Mouse (Mus musculus): ENCODE measurements around the gene Btla. TPM values are rescaled to one million over a fixed set of nuclear protein-coding genes. Genes with fewer than 3 reads are reported as not detected.

Btla gene
- polyA plus RNA-seq (2015; fragmentation: Nextera tagmentation; extraction: Ambion mirVana), result 0.71 and 0.91 TPM in 2 replicates

GRCm38 (mm10) chr16:45223648-45224388, at the start of gene Btla:
TSS of gene Btla (plus strand) at chr16:45224315.
- H3K36me3 ChIP-seq (ENCODE audit: control insufficient read depth, insufficient read depth, low read length), result no peaks in the 10 kb centered on the region
- H3K27ac ChIP-seq (ENCODE audit: low read length), result no peak within 1 kb of the TSS
- H3K4me3 ChIP-seq (ENCODE audit: low read length), result no peak within 1 kb of the TSS
- H3K4me1 ChIP-seq (ENCODE audit: control insufficient read depth, insufficient read depth, low read length), result no peaks in the 10 kb centered on the region
- WGBS, result 55% methylated on average over 10 of the region's 10 CpGs
- no peak for ATAC-seq
- H3K4me2 ChIP-seq (ENCODE audit: low read depth, low read length), result no peak within 1 kb of the TSS
- no peaks in the 10 kb centered on the region for H3K27me3 ChIP-seq (replicated peaks; ENCODE audit: control insufficient read depth, insufficient read depth, low read length)
- H3K9me3 ChIP-seq (ENCODE audit: control insufficient read depth, low read length), result no peaks in the 10 kb centered on the region
- H3K9ac ChIP-seq (ENCODE audit: low read depth, low read length), result no peak within 1 kb of the TSS

DNA sequence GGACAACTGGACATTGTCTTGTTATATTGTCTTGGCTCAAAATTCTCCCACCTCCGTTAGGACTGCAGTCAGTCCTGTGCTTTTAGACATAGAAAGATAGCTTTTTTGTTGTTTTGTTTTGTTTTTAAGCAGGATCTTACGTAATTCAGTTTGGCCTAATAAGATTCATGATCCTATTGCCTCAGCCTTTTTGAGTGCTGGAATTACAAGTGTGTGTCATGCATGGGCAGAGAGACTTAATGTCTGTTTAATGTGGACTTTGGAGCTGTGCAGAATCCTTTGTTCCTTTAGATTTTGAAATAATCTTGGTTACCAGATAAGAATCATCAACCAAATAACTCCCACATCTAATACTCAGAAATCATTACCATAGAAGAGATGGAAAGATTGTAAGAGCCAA, 45.6 kb upstream of the Btla start:
- Histone ChIP-seq H3K4me1 (ENCODE audit: control insufficient read depth, insufficient read depth, low read length) (no peaks in the 10 kb centered on the region), H3K9ac (ENCODE audit: low read depth, low read length) (no peak overlapping the region), H3K27me3 (replicated peaks; ENCODE audit: control insufficient read depth, insufficient read depth, low read length) (no peaks in the 10 kb centered on the region), H3K4me3 (ENCODE audit: low read length) (no peak overlapping the region), H3K4me2 (ENCODE audit: low read depth, low read length) (no peak overlapping the region), H3K27ac (ENCODE audit: low read length) (no peak overlapping the region), H3K36me3 (ENCODE audit: control insufficient read depth, insufficient read depth, low read length) (no peaks in the 10 kb centered on the region), H3K9me3 (ENCODE audit: control insufficient read depth, low read length) (no peaks in the 10 kb centered on the region)
- 87% methylated on average over 2 of the region's 2 CpGs for WGBS
- ATAC-seq, result no peak

- WGBS, result 92% methylated on average over 5 of the region's 5 CpGs
- no peak for ATAC-seq
- H3K27ac ChIP-seq (ENCODE audit: low read length), result no peak overlapping the region
- no peak overlapping the region for H3K4me3 ChIP-seq (ENCODE audit: low read length)
- no peaks in the 10 kb centered on the region for H3K9me3 ChIP-seq (ENCODE audit: control insufficient read depth, low read length)
- no peak overlapping the region for H3K4me2 ChIP-seq (ENCODE audit: low read depth, low read length)
- no peaks in the 10 kb centered on the region for H3K27me3 ChIP-seq (replicated peaks; ENCODE audit: control insufficient read depth, insufficient read depth, low read length)
- no peak overlapping the region for H3K9ac ChIP-seq (ENCODE audit: low read depth, low read length)
- no peaks in the 10 kb centered on the region for H3K4me1 ChIP-seq (ENCODE audit: control insufficient read depth, insufficient read depth, low read length)
- no peaks in the 10 kb centered on the region for H3K36me3 ChIP-seq (ENCODE audit: control insufficient read depth, insufficient read depth, low read length)
Observed at GRCm38 (mm10) chr16:45181824-45182223, 42.3 kb upstream of the Btla start.

- WGBS, result 0% methylated on average over 1 of the region's 1 CpGs
Observed at GRCm38 (mm10) chr16:45192613-45193012, 31.5 kb upstream of the Btla start.

DNA sequence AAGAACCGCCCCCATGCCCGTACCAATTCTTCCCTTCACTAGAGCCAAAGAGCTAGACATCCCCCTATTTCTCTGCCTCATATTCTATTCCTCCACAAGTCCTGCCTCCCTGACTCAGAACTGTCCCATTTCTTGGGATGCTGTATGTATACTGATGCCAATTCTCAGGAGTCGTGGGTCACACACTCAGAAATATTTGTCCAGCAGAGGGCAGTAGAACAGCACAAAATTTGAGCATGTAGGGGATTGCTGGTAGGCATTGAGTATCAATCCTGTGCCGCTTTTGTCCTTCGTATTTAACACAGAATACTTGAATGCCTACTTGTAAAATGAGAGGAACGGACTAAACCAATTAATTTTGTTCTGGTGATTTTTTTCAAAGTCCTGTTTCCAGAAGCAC, 27.3 kb upstream of the Btla start:
- H3K9me3 ChIP-seq (ENCODE audit: control insufficient read depth, low read length), result no peaks in the 10 kb centered on the region
- no peak overlapping the region for H3K4me3 ChIP-seq (ENCODE audit: low read length)
- no peak overlapping the region for H3K4me2 ChIP-seq (ENCODE audit: low read depth, low read length)
- no peaks in the 10 kb centered on the region for H3K27me3 ChIP-seq (replicated peaks; ENCODE audit: control insufficient read depth, insufficient read depth, low read length)
- H3K4me1 ChIP-seq (ENCODE audit: control insufficient read depth, insufficient read depth, low read length), result no peaks in the 10 kb centered on the region
- ATAC-seq, result peak; percentile 60
- no peaks in the 10 kb centered on the region for H3K36me3 ChIP-seq (ENCODE audit: control insufficient read depth, insufficient read depth, low read length)
- H3K9ac ChIP-seq (ENCODE audit: low read depth, low read length), result no peak overlapping the region
- WGBS, result 32% methylated on average over 6 of the region's 6 CpGs
- no peak overlapping the region for H3K27ac ChIP-seq (ENCODE audit: low read length)

More at GRCm38 (mm10) chr16:45192613-45193012, 31.5 kb upstream of the Btla start:
- no peaks in the 10 kb centered on the region for H3K27me3 ChIP-seq (replicated peaks; ENCODE audit: control insufficient read depth, insufficient read depth, low read length)
- H3K9me3 ChIP-seq (ENCODE audit: control insufficient read depth, low read length), result no peaks in the 10 kb centered on the region
- H3K9ac ChIP-seq (ENCODE audit: low read depth, low read length), result no peak overlapping the region
- 0 out of 2 replicates have a peak, but pooled peaks cover 2% of the 10 kb centered on the region for H3K36me3 ChIP-seq (ENCODE audit: control insufficient read depth, insufficient read depth, low read length)
- no peak overlapping the region for H3K4me2 ChIP-seq (ENCODE audit: low read depth, low read length)
- no peaks in the 10 kb centered on the region for H3K4me1 ChIP-seq (ENCODE audit: control insufficient read depth, insufficient read depth, low read length)
- no peak overlapping the region for H3K4me3 ChIP-seq (ENCODE audit: low read length)
- no peak overlapping the region for H3K27ac ChIP-seq (ENCODE audit: low read length)
- no peak for ATAC-seq

DNA sequence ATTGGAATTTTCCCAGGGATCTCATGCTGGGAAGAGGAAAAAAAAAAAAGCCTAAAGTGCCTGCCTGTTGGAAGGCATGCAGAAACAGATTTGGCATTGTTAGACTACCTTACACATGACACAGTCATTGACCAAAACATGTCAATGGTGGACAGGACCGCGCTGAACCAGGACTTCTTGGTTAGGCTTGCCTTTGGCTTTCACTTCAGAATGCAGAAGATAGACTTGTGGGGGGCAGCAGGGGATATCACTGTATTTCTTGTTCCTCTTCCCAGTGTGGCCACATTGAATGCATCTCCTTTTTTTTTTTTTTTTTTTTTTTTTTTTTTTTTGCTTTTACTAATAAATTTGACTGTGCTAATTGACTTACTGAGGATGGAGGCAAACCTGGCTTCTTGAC, 22.7 kb upstream of the Btla start:
- no peak overlapping the region for H3K4me2 ChIP-seq (ENCODE audit: low read depth, low read length)
- H3K36me3 ChIP-seq (ENCODE audit: control insufficient read depth, insufficient read depth, low read length), result no peaks in the 10 kb centered on the region
- H3K9me3 ChIP-seq (ENCODE audit: control insufficient read depth, low read length), result no peaks in the 10 kb centered on the region
- H3K4me3 ChIP-seq (ENCODE audit: low read length), result no peak overlapping the region
- no peak overlapping the region for H3K27ac ChIP-seq (ENCODE audit: low read length)
- ATAC-seq, result no peak
- H3K9ac ChIP-seq (ENCODE audit: low read depth, low read length), result no peak overlapping the region
- no peaks in the 10 kb centered on the region for H3K4me1 ChIP-seq (ENCODE audit: control insufficient read depth, insufficient read depth, low read length)
- 89% methylated on average over 2 of the region's 2 CpGs for WGBS
- no peaks in the 10 kb centered on the region for H3K27me3 ChIP-seq (replicated peaks; ENCODE audit: control insufficient read depth, insufficient read depth, low read length)

DNA sequence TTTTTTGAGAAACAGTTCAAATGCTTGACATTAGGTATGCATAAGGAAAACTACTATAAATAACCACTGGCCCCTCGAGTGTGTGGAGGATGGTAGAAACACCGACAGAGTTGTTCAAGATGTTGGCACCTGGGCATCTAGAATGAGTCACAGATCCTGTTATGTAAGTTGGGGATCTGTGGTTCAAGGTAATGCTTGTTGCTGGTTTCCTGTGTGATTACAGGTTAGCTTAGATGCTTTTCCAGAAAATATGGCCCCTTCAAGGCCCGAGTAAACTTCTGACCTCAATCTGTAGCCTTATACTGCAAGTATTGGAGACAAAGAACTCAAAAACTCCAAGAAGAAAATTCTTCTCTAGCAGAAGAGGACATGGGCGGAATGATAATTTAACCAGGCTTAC, 19.7 kb upstream of the Btla start:
- 86% methylated on average over 4 of the region's 4 CpGs for WGBS
- Histone ChIP-seq H3K27me3 (replicated peaks; ENCODE audit: control insufficient read depth, insufficient read depth, low read length) (no peaks in the 10 kb centered on the region), H3K9me3 (ENCODE audit: control insufficient read depth, low read length) (no peaks in the 10 kb centered on the region)

GRCm38 (mm10) chr16:45204859-45205670, 19.1 kb upstream of the Btla start:
- Histone ChIP-seq H3K9ac (ENCODE audit: low read depth, low read length) (no peak overlapping the region), H3K27ac (ENCODE audit: low read length) (no peak overlapping the region), H3K4me1 (ENCODE audit: control insufficient read depth, insufficient read depth, low read length) (no peaks in the 10 kb centered on the region), H3K4me3 (ENCODE audit: low read length) (no peak overlapping the region), H3K36me3 (ENCODE audit: control insufficient read depth, insufficient read depth, low read length) (no peaks in the 10 kb centered on the region), H3K27me3 (replicated peaks; ENCODE audit: control insufficient read depth, insufficient read depth, low read length) (no peaks in the 10 kb centered on the region), H3K9me3 (ENCODE audit: control insufficient read depth, low read length) (no peaks in the 10 kb centered on the region), H3K4me2 (ENCODE audit: low read depth, low read length) (no peak overlapping the region)
- WGBS, result 74% methylated on average over 12 of the region's 12 CpGs
- no peak for ATAC-seq

More for the DNA sequence above, 19.7 kb upstream of the Btla start:
- Histone ChIP-seq H3K4me1 (ENCODE audit: control insufficient read depth, insufficient read depth, low read length) (no peaks in the 10 kb centered on the region), H3K4me2 (ENCODE audit: low read depth, low read length) (no peak overlapping the region), H3K36me3 (ENCODE audit: control insufficient read depth, insufficient read depth, low read length) (no peaks in the 10 kb centered on the region), H3K27ac (ENCODE audit: low read length) (no peak overlapping the region), H3K9ac (ENCODE audit: low read depth, low read length) (no peak overlapping the region), H3K4me3 (ENCODE audit: low read length) (no peak overlapping the region)
- ATAC-seq, result no peak

DNA sequence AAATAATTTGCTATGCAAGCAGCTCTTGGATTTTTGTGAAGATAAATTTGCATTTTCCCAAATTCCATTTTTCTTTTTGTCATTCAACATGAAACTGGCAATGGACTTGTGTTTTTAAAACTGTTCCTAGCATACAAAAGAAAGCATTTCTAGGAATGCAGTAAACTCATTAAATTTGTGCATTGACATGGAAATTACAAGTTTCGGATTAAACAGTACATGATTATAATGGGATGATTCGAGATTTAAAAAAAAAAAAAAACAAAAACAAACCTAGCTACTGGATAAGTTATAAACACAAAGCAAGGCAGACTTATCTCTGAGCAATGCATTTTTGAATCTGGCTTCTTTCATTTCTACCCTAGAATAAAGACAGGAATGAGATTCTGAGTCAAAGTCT, 2.1 kb upstream of the Btla start:
- no peaks in the 10 kb centered on the region for H3K9me3 ChIP-seq (ENCODE audit: control insufficient read depth, low read length)
- no peaks in the 10 kb centered on the region for H3K27me3 ChIP-seq (replicated peaks; ENCODE audit: control insufficient read depth, insufficient read depth, low read length)
- H3K9ac ChIP-seq (ENCODE audit: low read depth, low read length), result no peak overlapping the region
- WGBS, result 76% methylated on average over 2 of the region's 2 CpGs
- no peaks in the 10 kb centered on the region for H3K36me3 ChIP-seq (ENCODE audit: control insufficient read depth, insufficient read depth, low read length)
- no peak overlapping the region for H3K4me2 ChIP-seq (ENCODE audit: low read depth, low read length)
- ATAC-seq, result no peak
- H3K4me1 ChIP-seq (ENCODE audit: control insufficient read depth, insufficient read depth, low read length), result no peaks in the 10 kb centered on the region
- no peak overlapping the region for H3K4me3 ChIP-seq (ENCODE audit: low read length)
- no peak overlapping the region for H3K27ac ChIP-seq (ENCODE audit: low read length)

Measured in intestine, embryonic 16.5 days (tissue).